Mouse (Mus musculus): Measurements from ENCODE around the gene Vipr2. TPM values are rescaled to one million over a fixed set of nuclear protein-coding genes. Genes with fewer than 3 reads are reported as not detected.
A peak's percentile ranks its signal among the peaks of the same experiment; 100 is the strongest.

Vipr2 gene
- total and polyA plus RNA-seq, 2 experiments from 2014 or later, result 0.95 to 3.9 TPM

DNA sequence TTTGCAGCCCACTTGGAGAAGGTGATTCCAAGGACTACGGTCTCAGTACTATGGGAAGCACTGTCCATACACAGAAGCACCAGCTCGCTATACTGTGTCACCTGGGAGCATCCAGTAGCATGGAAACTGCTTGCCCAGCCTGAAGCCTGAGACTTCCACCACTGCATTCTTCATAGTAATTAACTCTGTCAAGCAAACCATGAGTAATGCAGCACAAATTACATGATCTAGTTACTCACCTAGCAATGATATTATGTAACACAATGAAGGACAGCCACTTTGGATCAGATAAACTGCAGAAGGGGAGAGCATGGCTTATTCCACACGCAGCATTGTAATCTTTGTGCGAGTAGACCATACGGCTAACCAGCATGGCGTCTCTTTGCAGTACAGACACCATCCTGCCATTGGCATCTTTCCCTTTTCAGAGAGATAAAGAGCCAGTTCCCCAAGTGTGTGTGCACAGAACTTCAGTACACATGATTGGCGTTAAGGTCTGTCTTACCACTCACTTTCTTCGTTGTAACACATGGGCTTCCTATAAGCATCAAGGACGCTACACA, 75.4 kb downstream of the Vipr2 start:
- Histone ChIP-seq H3K9ac (replicated peaks; ENCODE audit: low read length, poor library complexity, severe bottlenecking) (no peak overlapping the region), H3K4me3 (ENCODE audit: low read depth, low read length) (no peak overlapping the region), H3K36me3 (ENCODE audit: insufficient read depth, low read length) (no peaks in the 10 kb centered on the region), H3K4me2 (ENCODE audit: low read depth, low read length, poor library complexity, severe bottlenecking) (no peak overlapping the region), H3K9me3 (ENCODE audit: low read length) (no peaks in the 10 kb centered on the region), H3K27ac (ENCODE audit: low read depth, low read length) (no peak overlapping the region), H3K4me1 (ENCODE audit: insufficient read depth, low read length) (no peaks in the 10 kb centered on the region), H3K27me3 (ENCODE audit: insufficient read depth, low read length) (no peaks in the 10 kb centered on the region)
- ATAC-seq (ENCODE audit: low FRiP score), result no peak
- peak; percentile 27 for DNase-seq (ENCODE audit: low spot score)
- 91% methylated on average over 9 of the region's 9 CpGs for WGBS
- no peak for TF ChIP-seq CTCF (IDR thresholded peaks at IDR 0.05)

DNA sequence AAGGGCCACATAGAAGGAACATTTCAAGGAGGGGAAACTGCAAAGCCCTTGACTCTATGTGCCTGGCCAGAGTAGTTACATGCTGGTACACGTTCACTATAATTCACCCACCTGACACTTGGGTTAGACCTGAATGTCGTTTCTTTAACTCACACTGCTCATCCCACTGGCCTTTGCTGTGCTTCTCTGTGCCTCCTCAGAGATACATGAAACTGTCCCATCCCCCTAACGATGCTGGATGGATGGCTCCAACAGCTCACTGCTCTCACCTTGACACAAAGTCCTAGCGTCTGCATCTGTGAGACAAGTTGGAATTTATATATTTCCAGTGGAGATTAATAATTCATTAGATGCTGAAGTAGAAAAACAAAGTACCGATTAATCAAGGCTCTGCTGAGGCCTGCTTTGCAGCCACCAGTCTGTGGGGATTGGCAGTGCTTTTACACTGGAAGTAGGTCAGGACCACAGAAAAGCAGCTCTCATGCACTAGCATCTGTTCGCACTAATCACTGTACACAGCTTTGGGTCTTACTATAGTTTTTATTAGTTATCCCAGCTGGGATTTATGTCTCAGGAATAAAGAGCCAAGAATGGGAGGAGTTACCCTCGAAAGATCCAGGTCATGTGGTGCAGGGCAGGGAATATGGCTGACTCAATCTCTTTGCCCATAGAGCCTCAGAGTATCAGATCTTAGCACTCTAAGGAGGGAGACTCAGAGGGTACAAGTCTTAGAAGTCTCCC, 79.4 kb downstream of the Vipr2 start:
- ATAC-seq (ENCODE audit: low FRiP score) (no peak), DNase-seq (ENCODE audit: low spot score) (peak; percentile 26)
- H3K36me3 ChIP-seq (ENCODE audit: insufficient read depth, low read length), result no peaks in the 10 kb centered on the region
- H3K4me3 ChIP-seq (ENCODE audit: low read depth, low read length), result no peak overlapping the region
- H3K27ac ChIP-seq (ENCODE audit: low read depth, low read length), result no peak overlapping the region
- H3K27me3 ChIP-seq (ENCODE audit: insufficient read depth, low read length), result no peaks in the 10 kb centered on the region
- no peaks in the 10 kb centered on the region for H3K9me3 ChIP-seq (ENCODE audit: low read length)
- H3K4me1 ChIP-seq (ENCODE audit: insufficient read depth, low read length), result no peaks in the 10 kb centered on the region
- H3K4me2 ChIP-seq (ENCODE audit: low read depth, low read length, poor library complexity, severe bottlenecking), result no peak overlapping the region
- no peak for TF ChIP-seq CTCF (IDR thresholded peaks at IDR 0.05)
- 61% methylated on average over 7 of the region's 7 CpGs for WGBS
- H3K9ac ChIP-seq (replicated peaks; ENCODE audit: low read length, poor library complexity, severe bottlenecking), result no peak overlapping the region

DNA sequence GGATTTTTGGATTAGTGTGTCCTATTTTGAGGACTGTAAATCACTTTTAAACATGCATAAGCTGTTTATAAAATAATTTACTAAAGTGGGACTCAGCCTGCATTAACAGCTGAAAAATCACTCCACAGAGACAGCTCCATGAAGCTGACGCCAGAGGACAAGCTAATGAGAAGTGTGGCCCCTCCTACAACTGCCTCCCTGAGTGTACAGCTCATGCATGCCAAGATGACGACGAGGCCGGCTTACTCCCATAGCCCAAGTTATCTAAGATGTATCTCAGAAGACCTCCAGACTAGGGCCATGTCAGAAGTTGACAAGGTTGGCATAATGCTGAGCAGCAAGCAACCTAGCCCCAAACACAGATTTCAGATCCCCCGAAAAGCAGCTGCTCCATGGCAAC, 81.7 kb downstream of the Vipr2 start:
- Histone ChIP-seq H3K27ac (ENCODE audit: low read depth, low read length) (no peak overlapping the region), H3K27me3 (ENCODE audit: insufficient read depth, low read length) (no peaks in the 10 kb centered on the region), H3K4me3 (ENCODE audit: low read depth, low read length) (no peak overlapping the region), H3K9me3 (ENCODE audit: low read length) (no peaks in the 10 kb centered on the region), H3K9ac (replicated peaks; ENCODE audit: low read length, poor library complexity, severe bottlenecking) (no peak overlapping the region), H3K36me3 (ENCODE audit: insufficient read depth, low read length) (no peaks in the 10 kb centered on the region), H3K4me2 (ENCODE audit: low read depth, low read length, poor library complexity, severe bottlenecking) (no peak overlapping the region), H3K4me1 (ENCODE audit: insufficient read depth, low read length) (no peaks in the 10 kb centered on the region)
- TF ChIP-seq CTCF (IDR thresholded peaks at IDR 0.05), result no peak
- no peak for DNase-seq (ENCODE audit: low spot score)
- WGBS, result 80% methylated on average over 5 of the region's 5 CpGs
- ATAC-seq (ENCODE audit: low FRiP score), result no peak

DNA sequence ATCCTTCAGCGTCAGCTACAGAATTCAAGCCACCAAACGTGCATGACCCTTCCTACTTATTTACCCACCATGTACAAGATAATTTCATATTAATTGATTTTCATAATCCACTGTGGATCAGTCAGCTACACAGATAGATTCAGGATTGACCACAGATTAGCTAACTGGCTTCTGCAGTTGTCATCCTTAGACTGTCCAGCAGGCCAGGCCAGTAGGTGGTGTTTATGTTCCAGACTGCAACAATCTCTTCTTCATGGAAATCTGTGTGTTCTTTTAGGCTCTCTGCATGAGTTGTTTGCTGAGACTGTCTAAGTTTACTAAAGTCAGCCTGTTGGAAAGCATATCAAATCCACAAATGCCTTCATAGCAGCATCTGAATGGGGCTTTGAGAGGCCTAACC, 82.2 kb downstream of the Vipr2 start:
- 73% methylated on average over 2 of the region's 2 CpGs for WGBS
- no peak for ATAC-seq (ENCODE audit: low FRiP score)
- 0 out of 2 replicates have a peak, but pooled peaks have one; percentile 16 for TF ChIP-seq CTCF (IDR thresholded peaks at IDR 0.05)

DNA sequence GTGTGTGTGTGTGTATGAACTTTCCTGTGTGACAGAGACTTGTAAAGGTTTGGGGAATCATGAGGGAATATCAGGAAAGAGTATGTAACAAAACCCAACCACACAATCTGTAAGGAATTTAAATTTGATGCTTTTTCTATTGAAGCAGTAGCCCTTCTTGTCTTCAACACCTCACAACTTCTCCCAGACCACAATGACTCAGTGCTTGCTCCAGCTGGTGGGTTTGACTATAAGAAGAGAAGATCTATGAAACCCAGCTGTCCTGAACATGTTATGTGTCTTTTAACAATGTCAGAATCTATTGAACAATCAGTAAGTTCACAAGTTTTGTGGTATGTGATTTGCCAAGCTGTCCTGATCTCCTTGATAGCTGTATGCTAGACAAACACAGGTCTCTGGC, 87.8 kb downstream of the Vipr2 start:
- Histone ChIP-seq H3K27me3 (ENCODE audit: insufficient read depth, low read length) (no peaks in the 10 kb centered on the region), H3K4me2 (ENCODE audit: low read depth, low read length, poor library complexity, severe bottlenecking) (no peak overlapping the region), H3K9me3 (ENCODE audit: low read length) (no peaks in the 10 kb centered on the region), H3K4me1 (ENCODE audit: insufficient read depth, low read length) (no peaks in the 10 kb centered on the region), H3K9ac (replicated peaks; ENCODE audit: low read length, poor library complexity, severe bottlenecking) (no peak overlapping the region), H3K4me3 (ENCODE audit: low read depth, low read length) (no peak overlapping the region), H3K36me3 (ENCODE audit: insufficient read depth, low read length) (no peaks in the 10 kb centered on the region), H3K27ac (ENCODE audit: low read depth, low read length) (no peak overlapping the region)
- TF ChIP-seq CTCF (IDR thresholded peaks at IDR 0.05), result no peak
- no peak for ATAC-seq (ENCODE audit: low FRiP score)
- no peak for DNase-seq (ENCODE audit: low spot score)

More for the DNA sequence above, 82.2 kb downstream of the Vipr2 start:
- no peak for DNase-seq (ENCODE audit: low spot score)
- Histone ChIP-seq H3K4me1 (ENCODE audit: insufficient read depth, low read length) (no peaks in the 10 kb centered on the region), H3K4me3 (ENCODE audit: low read depth, low read length) (no peak overlapping the region), H3K9me3 (ENCODE audit: low read length) (no peaks in the 10 kb centered on the region), H3K27ac (ENCODE audit: low read depth, low read length) (no peak overlapping the region), H3K27me3 (ENCODE audit: insufficient read depth, low read length) (no peaks in the 10 kb centered on the region), H3K4me2 (ENCODE audit: low read depth, low read length, poor library complexity, severe bottlenecking) (no peak overlapping the region), H3K36me3 (ENCODE audit: insufficient read depth, low read length) (no peaks in the 10 kb centered on the region), H3K9ac (replicated peaks; ENCODE audit: low read length, poor library complexity, severe bottlenecking) (no peak overlapping the region)

DNA sequence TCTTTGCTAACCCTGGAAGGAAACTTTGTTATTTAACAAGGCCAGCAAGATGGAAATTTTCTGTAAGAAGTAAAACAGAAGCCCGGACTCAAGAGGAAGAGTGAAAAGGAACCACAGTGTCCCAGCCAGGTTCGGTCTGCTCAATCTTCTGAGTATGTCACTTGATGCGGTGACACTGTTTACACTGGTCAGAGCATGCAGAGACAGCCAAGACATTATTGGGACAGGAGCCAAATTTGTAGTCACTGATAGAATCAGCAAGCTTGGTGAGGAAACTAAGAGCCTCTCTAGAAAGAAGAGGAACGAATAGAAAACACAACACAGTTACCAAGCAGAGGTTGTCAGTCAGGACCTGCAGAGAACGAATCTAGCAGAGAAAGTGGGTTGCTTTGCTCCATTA, 92.1 kb downstream of the Vipr2 start:
- no peak overlapping the region for H3K27ac ChIP-seq (ENCODE audit: low read depth, low read length)
- H3K4me2 ChIP-seq (ENCODE audit: low read depth, low read length, poor library complexity, severe bottlenecking), result no peak overlapping the region
- ATAC-seq (ENCODE audit: low FRiP score) (no peak), DNase-seq (ENCODE audit: low spot score) (peak; percentile 14)
- no peaks in the 10 kb centered on the region for H3K9me3 ChIP-seq (ENCODE audit: low read length)
- H3K4me3 ChIP-seq (ENCODE audit: low read depth, low read length), result no peak overlapping the region
- no peaks in the 10 kb centered on the region for H3K27me3 ChIP-seq (ENCODE audit: insufficient read depth, low read length)
- H3K36me3 ChIP-seq (ENCODE audit: insufficient read depth, low read length), result no peaks in the 10 kb centered on the region
- no peak for TF ChIP-seq CTCF (IDR thresholded peaks at IDR 0.05)
- no peaks in the 10 kb centered on the region for H3K4me1 ChIP-seq (ENCODE audit: insufficient read depth, low read length)
- 72% methylated on average over 5 of the region's 5 CpGs for WGBS
- no peak overlapping the region for H3K9ac ChIP-seq (replicated peaks; ENCODE audit: low read length, poor library complexity, severe bottlenecking)
